Mouse (Mus musculus): ENCODE measurements around the gene Sdcbp2. TPM values are rescaled to one million over a fixed set of nuclear protein-coding genes. Genes with fewer than 3 reads are reported as not detected.
"Not testable (repeated sequence)": the region's sequence is repeated elsewhere in the genome, so short reads cannot be mapped to it uniquely, and the experiment has no call there.

Gene Sdcbp2
- polyA plus RNA-seq, 1 experiment from 2014 or later = 0.89 TPM

GRCm38 (mm10) chr2:151615779-151616178 lies 43.4 kb downstream of the Sdcbp2 start:
- H3K9me3 ChIP-seq (ENCODE audit: control insufficient read depth, low read length); H3K9ac ChIP-seq (replicated peaks; ENCODE audit: low read depth, low read length); H3K27ac ChIP-seq (ENCODE audit: low read length); H3K4me2 ChIP-seq (ENCODE audit: low read length); H3K36me3 ChIP-seq (ENCODE audit: control insufficient read depth, insufficient read depth); ATAC-seq; H3K27me3 ChIP-seq (replicated peaks; ENCODE audit: control insufficient read depth, insufficient read depth, low read length); H3K4me1 ChIP-seq (replicated peaks; ENCODE audit: control insufficient read depth, insufficient read depth, low read length); H3K4me3 ChIP-seq (replicated peaks; ENCODE audit: low read length): not testable (repeated sequence)
- 75% methylated on average over 6 of the region's 8 CpGs for WGBS

- no peak overlapping the region for H3K4me3 ChIP-seq (replicated peaks; ENCODE audit: low read length)
- no peak overlapping the region for H3K4me2 ChIP-seq (ENCODE audit: low read length)
- H3K36me3 ChIP-seq (ENCODE audit: control insufficient read depth, insufficient read depth) = no peaks in the 10 kb centered on the region
- 0 out of 2 replicates have a peak, but pooled peaks cover 5% of the 10 kb centered on the region for H3K4me1 ChIP-seq (replicated peaks; ENCODE audit: control insufficient read depth, insufficient read depth, low read length)
- no peak overlapping the region for H3K9ac ChIP-seq (replicated peaks; ENCODE audit: low read depth, low read length)
- no peak for ATAC-seq
- H3K27ac ChIP-seq (ENCODE audit: low read length) = no peak overlapping the region; the same call in 1 of the 2 replicates
- H3K27me3 ChIP-seq (replicated peaks; ENCODE audit: control insufficient read depth, insufficient read depth, low read length) = no peaks in the 10 kb centered on the region
- H3K9me3 ChIP-seq (ENCODE audit: control insufficient read depth, low read length) = no peaks in the 10 kb centered on the region
- 80% methylated on average over 6 of the region's 6 CpGs for WGBS
Observed at GRCm38 (mm10) chr2:151616551-151617329, 44.3 kb downstream of the Sdcbp2 start.

GRCm38 (mm10) chr2:151623776-151624175 lies 51.4 kb downstream of the Sdcbp2 start:
- no peak overlapping the region for H3K4me3 ChIP-seq (replicated peaks; ENCODE audit: low read length)
- H3K27ac ChIP-seq (ENCODE audit: low read length) = no peak overlapping the region
- ATAC-seq = no peak
- H3K9me3 ChIP-seq (ENCODE audit: control insufficient read depth, low read length) = no peaks in the 10 kb centered on the region
- H3K4me2 ChIP-seq (ENCODE audit: low read length) = no peak overlapping the region
- no peaks in the 10 kb centered on the region for H3K36me3 ChIP-seq (ENCODE audit: control insufficient read depth, insufficient read depth)
- H3K9ac ChIP-seq (replicated peaks; ENCODE audit: low read depth, low read length) = no peak overlapping the region
- 80% methylated on average over 3 of the region's 3 CpGs for WGBS
- no peaks in the 10 kb centered on the region for H3K4me1 ChIP-seq (replicated peaks; ENCODE audit: control insufficient read depth, insufficient read depth, low read length)
- no peaks in the 10 kb centered on the region for H3K27me3 ChIP-seq (replicated peaks; ENCODE audit: control insufficient read depth, insufficient read depth, low read length)

GRCm38 (mm10) chr2:151626296-151626695 lies 53.9 kb downstream of the Sdcbp2 start:
- no peak overlapping the region for H3K4me2 ChIP-seq (ENCODE audit: low read length)

GRCm38 (mm10) chr2:151628011-151628410 lies 55.6 kb downstream of the Sdcbp2 start:
- H3K9ac ChIP-seq (replicated peaks; ENCODE audit: low read depth, low read length) = no peak overlapping the region
- no peaks in the 10 kb centered on the region for H3K27me3 ChIP-seq (replicated peaks; ENCODE audit: control insufficient read depth, insufficient read depth, low read length)
- 88% methylated on average over 3 of the region's 3 CpGs for WGBS
- H3K36me3 ChIP-seq (ENCODE audit: control insufficient read depth, insufficient read depth) = no peaks in the 10 kb centered on the region
- peaks cover 7% of the 10 kb centered on the region for H3K4me1 ChIP-seq (replicated peaks; ENCODE audit: control insufficient read depth, insufficient read depth, low read length)
- no peak overlapping the region for H3K4me3 ChIP-seq (replicated peaks; ENCODE audit: low read length)
- no peak overlapping the region for H3K4me2 ChIP-seq (ENCODE audit: low read length)
- no peaks in the 10 kb centered on the region for H3K9me3 ChIP-seq (ENCODE audit: control insufficient read depth, low read length)
- no peak for ATAC-seq
- H3K27ac ChIP-seq (ENCODE audit: low read length) = no peak overlapping the region

More at GRCm38 (mm10) chr2:151626296-151626695, 53.9 kb downstream of the Sdcbp2 start:
- Histone ChIP-seq H3K4me3 (replicated peaks; ENCODE audit: low read length) (no peak overlapping the region), H3K27me3 (replicated peaks; ENCODE audit: control insufficient read depth, insufficient read depth, low read length) (no peaks in the 10 kb centered on the region), H3K27ac (ENCODE audit: low read length) (no peak overlapping the region), H3K9ac (replicated peaks; ENCODE audit: low read depth, low read length) (no peak overlapping the region), H3K4me1 (replicated peaks; ENCODE audit: control insufficient read depth, insufficient read depth, low read length) (peaks cover 3% of the 10 kb centered on the region), H3K36me3 (ENCODE audit: control insufficient read depth, insufficient read depth) (no peaks in the 10 kb centered on the region), H3K9me3 (ENCODE audit: control insufficient read depth, low read length) (no peaks in the 10 kb centered on the region)
- ATAC-seq = no peak
- 87% methylated on average over 7 of the region's 7 CpGs for WGBS

GRCm38 (mm10) chr2:151629310-151629709 lies 56.9 kb downstream of the Sdcbp2 start:
- WGBS = 85% methylated on average over 7 of the region's 7 CpGs
- Histone ChIP-seq H3K4me1 (replicated peaks; ENCODE audit: control insufficient read depth, insufficient read depth, low read length) (peaks cover 7% of the 10 kb centered on the region), H3K27me3 (replicated peaks; ENCODE audit: control insufficient read depth, insufficient read depth, low read length) (no peaks in the 10 kb centered on the region), H3K4me3 (replicated peaks; ENCODE audit: low read length) (no peak overlapping the region), H3K4me2 (ENCODE audit: low read length) (no peak overlapping the region), H3K9me3 (ENCODE audit: control insufficient read depth, low read length) (no peaks in the 10 kb centered on the region), H3K9ac (replicated peaks; ENCODE audit: low read depth, low read length) (no peak overlapping the region), H3K36me3 (ENCODE audit: control insufficient read depth, insufficient read depth) (no peaks in the 10 kb centered on the region), H3K27ac (ENCODE audit: low read length) (no peak overlapping the region)
- ATAC-seq = no peak

GRCm38 (mm10) chr2:151631406-151632158 lies 59.2 kb downstream of the Sdcbp2 start:
- peak overlapping the region; percentile 85 for H3K4me2 ChIP-seq (ENCODE audit: low read length)
- peak overlapping the region; percentile 64 for H3K27ac ChIP-seq (ENCODE audit: low read length)
- peak; percentile 58; the same call in 1 of the 2 replicates for ATAC-seq
- H3K9ac ChIP-seq (replicated peaks; ENCODE audit: low read depth, low read length) = peak overlapping the region; percentile 81
- no peaks in the 10 kb centered on the region for H3K36me3 ChIP-seq (ENCODE audit: control insufficient read depth, insufficient read depth)
- no peaks in the 10 kb centered on the region for H3K9me3 ChIP-seq (ENCODE audit: control insufficient read depth, low read length)
- H3K27me3 ChIP-seq (replicated peaks; ENCODE audit: control insufficient read depth, insufficient read depth, low read length) = no peaks in the 10 kb centered on the region
- peaks cover 13% of the 10 kb centered on the region for H3K4me1 ChIP-seq (replicated peaks; ENCODE audit: control insufficient read depth, insufficient read depth, low read length)
- peak overlapping the region; percentile 65 for H3K4me3 ChIP-seq (replicated peaks; ENCODE audit: low read length)
- 4% methylated on average over 22 of the region's 22 CpGs for WGBS

- H3K4me1 ChIP-seq (replicated peaks; ENCODE audit: control insufficient read depth, insufficient read depth, low read length) = peaks cover 13% of the 10 kb centered on the region
- WGBS = under 1% methylated on average over 47 of the region's 47 CpGs
- H3K9me3 ChIP-seq (ENCODE audit: control insufficient read depth, low read length) = no peaks in the 10 kb centered on the region
- no peaks in the 10 kb centered on the region for H3K27me3 ChIP-seq (replicated peaks; ENCODE audit: control insufficient read depth, insufficient read depth, low read length)
- peak within 1 kb of the TSS; percentile 85 for H3K4me2 ChIP-seq (ENCODE audit: low read length)
- no peaks in the 10 kb centered on the region for H3K36me3 ChIP-seq (ENCODE audit: control insufficient read depth, insufficient read depth)
- peak within 1 kb of the TSS; percentile 64 for H3K27ac ChIP-seq (ENCODE audit: low read length)
- peak; percentile 83 for ATAC-seq
- peak within 1 kb of the TSS; percentile 65 for H3K4me3 ChIP-seq (replicated peaks; ENCODE audit: low read length)
- peak within 1 kb of the TSS; percentile 81 for H3K9ac ChIP-seq (replicated peaks; ENCODE audit: low read depth, low read length)
Observed at GRCm38 (mm10) chr2:151632159-151632814, 59.9 kb downstream of the Sdcbp2 start, which contains the start of gene Snph. TSS of gene Snph (minus strand) at chr2:151632593.

GRCm38 (mm10) chr2:151632982-151633381 lies 60.6 kb downstream of the Sdcbp2 start:
- Histone ChIP-seq H3K9me3 (ENCODE audit: control insufficient read depth, low read length) (no peaks in the 10 kb centered on the region), H3K27me3 (replicated peaks; ENCODE audit: control insufficient read depth, insufficient read depth, low read length) (no peaks in the 10 kb centered on the region), H3K9ac (replicated peaks; ENCODE audit: low read depth, low read length) (no peak overlapping the region), H3K4me3 (replicated peaks; ENCODE audit: low read length) (no peak overlapping the region), H3K27ac (ENCODE audit: low read length) (no peak overlapping the region), H3K4me2 (ENCODE audit: low read length) (no peak overlapping the region), H3K36me3 (ENCODE audit: control insufficient read depth, insufficient read depth) (no peaks in the 10 kb centered on the region), H3K4me1 (replicated peaks; ENCODE audit: control insufficient read depth, insufficient read depth, low read length) (peaks cover 13% of the 10 kb centered on the region)
- ATAC-seq = no peak
- WGBS = 58% methylated on average over 5 of the region's 5 CpGs

All from forebrain, embryonic 16.5 days (tissue).